Mouse (Mus musculus): ENCODE results near the gene Itga1.

DNA sequence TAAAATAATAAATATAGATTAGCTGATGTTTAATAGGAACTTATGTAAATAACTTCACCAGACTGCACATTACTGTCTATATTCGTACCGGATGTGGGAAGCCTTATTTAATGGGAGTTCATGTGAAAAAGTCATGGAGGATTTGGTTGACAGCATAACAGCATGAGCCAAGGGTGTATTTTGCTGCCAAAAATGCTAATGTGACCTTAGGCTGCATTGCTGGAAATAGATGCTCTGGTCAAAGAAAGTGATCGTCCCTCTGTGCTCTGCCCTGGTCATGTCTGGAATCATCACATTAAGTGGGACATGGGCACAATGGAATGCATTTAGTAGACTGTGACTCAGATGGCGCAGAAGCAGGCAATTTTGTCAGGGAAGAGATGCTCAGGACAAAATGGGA is 64.5 kb downstream of the Itga1 start:
- TF ChIP-seq NANOG (IDR thresholded peaks at IDR 0.05; ENCODE audit: borderline replicate concordance, low read length) (no peak), CTCF (conservative IDR thresholded peaks at IDR 0.05; ENCODE audit: low read length) (no peak), POU5F1 (IDR thresholded peaks at IDR 0.05; ENCODE audit: borderline replicate concordance, low read length) (no peak)
